Mouse (Mus musculus) heart, embryonic 13.5 days (tissue): ENCODE data around the gene Gm3285. TPM values are rescaled to one million over a fixed set of nuclear protein-coding genes. Genes with fewer than 3 reads are reported as not detected.

Experiments used
- ATAC-seq: fragments of 200-750 bp; cut with Nextera tagmentation; 2 replicates; pipeline ENCODE4 v1.8.0; 2017; ENCODE audit warnings: moderate TSS enrichment; ENCODE audit not compliant: insufficient number of reproducible peaks, low FRiP score, low TSS enrichment; ENCODE audit errors: extremely low read depth
- H3K27ac ChIP-seq: fragments of 300-500 bp; sonication (generic); replicated peaks from 2 replicates; pipeline ENCODE4 v1.5.1; 2015; ENCODE audit warnings: moderate library complexity, mild to moderate bottlenecking, inconsistent platforms
- H3K27me3 ChIP-seq: fragments of 300-500 bp; sonication (generic); replicated peaks from 2 replicates; pipeline ENCODE4 v1.6.1; 2015; ENCODE audit warnings: mild to moderate bottlenecking, inconsistent platforms
- H3K36me3 ChIP-seq: fragments of 300-500 bp; sonication (generic); 2 replicates; pipeline ENCODE4 v1.6.1; 2015; ENCODE audit warnings: mild to moderate bottlenecking, inconsistent platforms
- H3K4me1 ChIP-seq: fragments of 300-500 bp; sonication (generic); 2 replicates; pipeline ENCODE4 v1.6.1; 2015; ENCODE audit warnings: inconsistent platforms
- H3K4me2 ChIP-seq: fragments of 300-500 bp; sonication (generic); 2 replicates; pipeline ENCODE4 v1.6.1; 2015; ENCODE audit warnings: inconsistent platforms, mild to moderate bottlenecking, moderate library complexity
- H3K4me3 ChIP-seq: fragments of 300-500 bp; sonication (generic); 2 replicates; pipeline ENCODE4 v1.5.1; 2015; ENCODE audit warnings: moderate library complexity, mild to moderate bottlenecking, inconsistent platforms
- H3K9ac ChIP-seq: fragments of 300-500 bp; sonication (generic); 2 replicates; pipeline ENCODE4 v1.6.1; 2015; ENCODE audit warnings: inconsistent platforms, mild to moderate bottlenecking, moderate library complexity
- H3K9me3 ChIP-seq: fragments of 300-500 bp; sonication (generic); 2 replicates; pipeline ENCODE4 v1.6.1; 2016; ENCODE audit warnings: inconsistent platforms
- WGBS: fragments of 180-500 bp; shearing (Covaris S2); methylation state at CpG from one replicate; pipeline ENCODE4 v1.1.7; 2015; ENCODE audit warnings: mixed read lengths; 5-methylcytosine and 5-hydroxymethylcytosine counted together
- polyA plus RNA-seq: library from polyadenylated mRNA; unstranded; fragments of >200 nt; fragmentation: Nextera tagmentation; extraction: Ambion mirVana; gene quantifications from 2 replicates; pipeline ENCODE4 v1.2.1, GENCODE M21; 2015

Gene Gm3285
- polyA plus RNA-seq, 1 experiment from 2014 or later, result not detected

DNA sequence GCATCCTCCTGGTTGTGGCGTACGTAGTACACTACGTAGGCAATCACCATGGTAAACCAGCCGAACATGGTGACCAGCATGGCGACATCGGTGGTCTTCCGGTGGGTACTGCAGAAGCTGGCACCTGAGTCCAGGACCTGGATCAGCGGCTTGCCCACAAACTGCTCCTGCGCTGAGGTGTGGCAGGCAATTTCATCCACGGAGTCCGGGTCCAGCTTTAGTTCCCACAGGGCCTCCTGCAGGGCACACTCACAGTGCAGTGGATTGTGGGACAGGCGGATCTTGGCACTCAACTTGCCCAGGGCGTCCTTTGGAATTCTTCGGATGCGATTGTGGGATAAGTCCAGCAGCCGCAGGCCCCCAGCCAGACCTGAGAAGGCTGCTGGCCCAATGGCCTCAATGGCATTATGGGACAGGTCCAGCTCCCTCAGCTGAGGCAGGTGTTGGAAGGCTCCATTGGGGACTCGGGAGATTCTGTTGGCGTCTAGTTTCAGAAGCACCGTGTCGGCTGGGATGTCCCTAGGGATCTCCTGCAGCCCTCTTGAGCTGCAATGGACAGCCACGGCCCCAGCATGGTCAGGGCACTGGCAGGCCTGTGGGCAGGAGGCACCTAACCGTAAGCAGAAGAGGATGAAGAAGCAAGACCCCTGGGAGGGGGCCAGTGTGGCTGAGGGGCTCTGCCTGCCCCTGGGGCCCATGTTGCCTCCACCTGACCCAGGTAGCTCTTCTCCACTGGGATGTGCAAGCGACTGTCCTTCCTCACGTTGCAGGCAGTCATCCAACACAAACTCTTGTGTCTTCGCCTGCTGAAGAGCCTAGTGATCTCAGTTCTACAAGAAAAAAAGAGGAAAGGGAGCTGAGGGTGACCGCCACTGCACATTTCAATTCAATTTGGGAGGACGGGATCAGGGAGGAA lies 39.4 kb downstream of the Gm3285 start:
- Histone ChIP-seq H3K9me3 (no peaks in the 10 kb centered on the region), H3K4me2 (peak overlapping the region; percentile 87), H3K4me3 (peak overlapping the region; percentile 66), H3K27ac (no peak overlapping the region), H3K27me3 (peaks cover 26% of the 10 kb centered on the region), H3K36me3 (no peaks in the 10 kb centered on the region), H3K9ac (no peak overlapping the region), H3K4me1 (peaks cover 10% of the 10 kb centered on the region; the same call in 1 of the 2 replicates)
- no peak for ATAC-seq
- 81% methylated on average over 27 of the region's 27 CpGs for WGBS

DNA sequence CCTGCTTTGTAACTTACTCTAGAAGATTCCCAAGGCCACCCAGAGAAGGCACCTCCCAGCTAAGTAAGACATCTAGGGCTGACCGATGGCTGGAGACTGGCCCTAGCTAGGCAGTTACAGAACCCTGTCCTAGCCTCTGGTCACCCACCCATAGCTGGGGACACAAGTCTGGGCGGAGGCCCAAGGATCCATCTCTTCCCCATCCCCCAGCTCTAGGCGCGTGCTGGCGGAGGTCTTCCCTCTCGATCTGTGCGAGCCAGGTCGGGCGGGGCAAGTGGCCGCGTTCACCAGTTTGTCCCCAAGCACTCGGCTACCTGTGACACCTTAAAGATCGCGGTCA lies 40.1 kb downstream of the Gm3285 start:
- Histone ChIP-seq H3K4me1 (peaks cover 10% of the 10 kb centered on the region; the same call in 1 of the 2 replicates), H3K9me3 (0 out of 2 replicates have a peak, but pooled peaks cover 3% of the 10 kb centered on the region), H3K27ac (no peak overlapping the region), H3K9ac (peak overlapping the region; percentile 80), H3K36me3 (no peaks in the 10 kb centered on the region), H3K4me3 (peak overlapping the region; percentile 66), H3K4me2 (peak overlapping the region; percentile 87), H3K27me3 (peaks cover 26% of the 10 kb centered on the region)
- 4% methylated on average over 14 of the region's 14 CpGs for WGBS
- no peak for ATAC-seq

DNA sequence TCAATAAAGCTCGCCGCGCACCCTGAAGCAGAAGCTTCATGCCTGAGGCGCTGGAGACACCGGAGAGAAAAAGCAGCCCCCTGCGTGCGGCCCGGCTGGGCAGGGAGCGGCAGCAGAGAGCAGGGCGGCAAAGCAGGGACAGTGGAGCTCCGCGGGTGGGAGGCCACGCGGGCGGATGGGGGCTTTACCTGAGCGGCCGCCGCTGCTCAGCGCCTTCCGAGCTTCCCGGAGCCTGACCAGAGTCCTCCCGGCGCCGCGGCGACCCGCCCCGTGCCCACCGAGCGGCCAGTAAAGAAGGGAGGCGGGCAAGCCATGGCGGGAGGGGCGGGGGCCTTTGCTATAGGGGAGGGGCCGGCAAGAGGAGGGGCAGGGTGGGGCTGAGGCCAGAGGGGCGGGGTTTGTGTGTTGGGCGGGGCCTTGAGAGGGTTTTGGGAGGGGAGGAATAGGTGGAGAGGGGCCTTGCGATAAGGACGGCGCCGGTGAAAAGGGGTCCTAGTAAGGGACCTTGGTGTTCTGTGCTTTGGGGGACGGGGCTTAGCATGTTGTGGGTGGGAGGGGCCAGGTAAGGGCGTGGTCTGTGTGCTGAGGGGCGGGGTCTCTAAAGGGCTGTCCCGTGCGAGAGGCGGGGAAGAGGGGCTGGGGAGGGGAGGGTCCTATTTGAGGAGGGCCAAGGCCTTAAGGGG lies 40.6 kb downstream of the Gm3285 start, which contains the start of gene Lrrc3:
Gene Lrrc3 (minus strand): TSS at position 326 of the 683 bp plus-strand sequence.
- Histone ChIP-seq H3K9ac (peak within 1 kb of the TSS; percentile 80), H3K4me3 (peak within 1 kb of the TSS; percentile 66), H3K4me1 (peaks cover 10% of the 10 kb centered on the region; the same call in 1 of the 2 replicates), H3K36me3 (no peaks in the 10 kb centered on the region), H3K4me2 (peak within 1 kb of the TSS; percentile 87), H3K9me3 (peaks cover 3% of the 10 kb centered on the region; the same call in 1 of the 2 replicates), H3K27me3 (peaks cover 26% of the 10 kb centered on the region), H3K27ac (no peak within 1 kb of the TSS)
- under 1% methylated on average over 42 of the region's 46 CpGs for WGBS
- ATAC-seq, result peak; percentile 32

DNA sequence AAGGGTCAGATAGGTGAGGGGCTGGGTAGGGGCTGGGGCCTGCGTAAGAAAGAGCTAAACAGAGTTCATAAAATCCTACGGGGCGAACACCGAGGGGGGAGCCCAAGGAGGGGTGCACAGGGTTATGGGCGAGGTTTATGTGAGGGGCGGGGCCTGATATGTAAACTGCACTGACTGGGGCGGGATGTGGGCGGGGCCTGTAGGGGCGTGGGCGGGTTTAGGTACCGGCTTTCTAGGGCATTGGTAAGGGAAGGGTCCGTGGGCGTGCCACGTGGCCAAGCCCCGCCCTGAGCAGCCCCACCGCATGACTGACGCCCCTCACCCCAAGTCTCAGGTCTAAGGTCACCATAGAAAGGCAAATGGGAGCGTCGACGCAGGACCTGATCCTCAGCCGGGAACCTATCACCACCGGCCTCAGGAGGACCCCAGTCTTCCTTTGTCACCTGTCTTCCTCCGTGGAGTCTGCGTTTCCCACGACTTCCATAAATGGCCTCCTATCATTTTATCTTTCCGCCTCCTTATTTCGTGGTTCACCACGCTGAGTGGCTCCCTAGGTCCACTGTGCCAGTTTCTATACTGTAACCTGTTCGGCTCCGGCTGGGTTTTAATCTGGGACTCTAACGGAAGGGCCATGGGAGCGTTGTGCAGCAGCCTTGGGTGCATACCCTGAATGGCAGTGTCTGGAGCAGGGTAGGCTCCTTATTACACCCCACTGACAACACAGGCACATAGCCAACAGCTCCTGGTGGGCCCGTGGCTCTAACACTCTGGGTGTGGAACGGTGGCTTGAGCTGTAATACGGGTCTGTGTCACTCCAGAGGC lies 41.3 kb downstream of the Gm3285 start:
- Histone ChIP-seq H3K9ac (peak overlapping the region; percentile 80), H3K4me1 (peaks cover 10% of the 10 kb centered on the region; the same call in 1 of the 2 replicates), H3K4me2 (peak overlapping the region; percentile 87), H3K4me3 (peak overlapping the region; percentile 66), H3K27me3 (peaks cover 25% of the 10 kb centered on the region), H3K36me3 (no peaks in the 10 kb centered on the region), H3K27ac (no peak overlapping the region), H3K9me3 (peaks cover 3% of the 10 kb centered on the region; the same call in 1 of the 2 replicates)
- ATAC-seq, result peak; percentile 55
- WGBS, result 6% methylated on average over 35 of the region's 35 CpGs

Other genes with a start within 250 kb of the Gm3285 start
- gene Ube2g2, start 239.7 kb upstream of the Gm3285 start, polyA plus RNA-seq, result 78.6 and 81.9 TPM in 2 replicates
- 0.07 TPM in 1 of 2 replicates, not detected in the other for gene Tspear, start 175.4 kb upstream of the Gm3285 start, polyA plus RNA-seq
- not detected in 2 replicates for gene Gm19402, start 171.2 kb upstream of the Gm3285 start, polyA plus RNA-seq
- gene Gm9508, start 164.7 kb upstream of the Gm3285 start, polyA plus RNA-seq, result not detected in 2 replicates
- gene Gm10272, start 155.3 kb upstream of the Gm3285 start, polyA plus RNA-seq, result not detected in 2 replicates
- not detected in 2 replicates for gene Gm10024, start 150.5 kb upstream of the Gm3285 start, polyA plus RNA-seq
- gene Gm10142, start 146.2 kb upstream of the Gm3285 start, polyA plus RNA-seq, result not detected in 2 replicates
- not detected in 2 replicates for gene Krtap12-1, start 141.4 kb upstream of the Gm3285 start, polyA plus RNA-seq
- gene Gm10100, start 135.5 kb upstream of the Gm3285 start, polyA plus RNA-seq, result not detected in 2 replicates
- not detected in 2 replicates for gene Gm18596, start 119.3 kb upstream of the Gm3285 start, polyA plus RNA-seq
- not detected in 2 replicates for gene Gm9736, start 110.6 kb upstream of the Gm3285 start, polyA plus RNA-seq
- not detected in 2 replicates for gene Gm3233, start 102.3 kb upstream of the Gm3285 start, polyA plus RNA-seq
- gene Gm3238, start 90.7 kb upstream of the Gm3285 start, polyA plus RNA-seq, result not detected in 2 replicates
- gene Gm7138, start 85.0 kb upstream of the Gm3285 start, polyA plus RNA-seq, result not detected in 2 replicates
- not detected in 2 replicates for gene Gm3250, start 79.4 kb upstream of the Gm3285 start, polyA plus RNA-seq
- not detected in 2 replicates for gene Gm7137, start 73.8 kb upstream of the Gm3285 start, polyA plus RNA-seq
- gene Gm9639, start 66.9 kb upstream of the Gm3285 start, polyA plus RNA-seq, result not detected in 2 replicates
- not detected in 2 replicates for gene Gm19668, start 62.8 kb upstream of the Gm3285 start, polyA plus RNA-seq
- not detected in 2 replicates for gene Gm9507, start 50.1 kb upstream of the Gm3285 start, polyA plus RNA-seq
- gene Gm2696, start 47.3 kb upstream of the Gm3285 start, polyA plus RNA-seq, result not detected in 2 replicates
- not detected in 2 replicates for gene Krtap10-4, start 34.9 kb upstream of the Gm3285 start, polyA plus RNA-seq
- gene Krtap10-10, start 26.0 kb upstream of the Gm3285 start, polyA plus RNA-seq, result not detected in 2 replicates
- gene Gm36176, start 15.2 kb upstream of the Gm3285 start, polyA plus RNA-seq, result not detected in 2 replicates
- not detected in 2 replicates for gene Gm10318, start 9.1 kb upstream of the Gm3285 start, polyA plus RNA-seq
- 1.8 and 2.0 TPM in 2 replicates for gene Lrrc3, start 40.6 kb downstream of the Gm3285 start, polyA plus RNA-seq
- gene Trpm2, start 108.6 kb downstream of the Gm3285 start, polyA plus RNA-seq, result 0.19 and 0.23 TPM in 2 replicates
- gene 1810043G02Rik, start 116.5 kb downstream of the Gm3285 start, polyA plus RNA-seq, result 16.3 and 18.0 TPM in 2 replicates
- gene Pfkl, start 148.1 kb downstream of the Gm3285 start, polyA plus RNA-seq, result 190 and 214 TPM in 2 replicates
- 0.13 and 0.37 TPM in 2 replicates for gene Dnmt3l, start 180.0 kb downstream of the Gm3285 start, polyA plus RNA-seq
- not detected in 2 replicates for gene Aire, start 181.6 kb downstream of the Gm3285 start, polyA plus RNA-seq
- 1.3 and 1.8 TPM in 2 replicates for gene Icosl, start 207.3 kb downstream of the Gm3285 start, polyA plus RNA-seq